Mouse (Mus musculus) ES-Bruce4 (cell line): ENCODE data around the gene Pitpnm3.

Source experiments
- CTCF ChIP-seq: IDR thresholded peaks from one replicate; pipeline ENCODE4 v1.8.1; 2011; ENCODE audit warnings: low read depth, low read length
- EP300 ChIP-seq: IDR thresholded peaks from 2 replicates; pipeline ENCODE4 v1.6.1; 2011; ENCODE audit warnings: low read depth, low read length; ENCODE audit not compliant: insufficient read depth
- POLR2A ChIP-seq: IDR thresholded peaks from one replicate; pipeline ENCODE4 v1.8.1; 2011; ENCODE audit warnings: low read length; ENCODE audit not compliant: insufficient read depth

DNA sequence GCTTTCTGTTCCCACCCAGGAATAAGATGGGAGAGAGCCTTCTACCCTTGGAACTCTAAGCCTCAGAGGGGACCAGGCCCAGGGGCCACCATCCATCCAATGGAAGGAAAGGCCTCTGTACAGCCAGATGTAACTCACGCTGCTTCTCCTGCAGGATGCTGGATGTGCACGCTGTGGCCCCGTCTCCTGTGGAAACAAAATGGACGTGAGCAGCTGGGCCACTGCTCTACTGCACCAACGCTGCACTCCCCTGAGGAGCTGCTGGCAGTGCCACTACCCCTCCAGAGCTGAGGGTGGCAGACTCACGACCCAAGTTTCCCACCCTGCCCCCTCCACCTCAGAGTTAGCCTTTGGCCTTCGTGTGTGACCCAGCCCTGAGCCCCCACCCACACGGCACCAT, 43.2 kb downstream of the Pitpnm3 start:
- no peak for TF ChIP-seq CTCF
- no peak for TF ChIP-seq POLR2A
- TF ChIP-seq EP300, result no peak
